Mouse (Mus musculus) forebrain, embryonic 14.5 days (tissue): Measurements from ENCODE around the gene Brf1. TPM values are rescaled to one million over a fixed set of nuclear protein-coding genes. Genes with fewer than 3 reads are reported as not detected.

Source experiments
- ATAC-seq: fragments of 200-750 bp; cut with Nextera tagmentation; 2 replicates; pipeline ENCODE4 v1.8.0; 2017; ENCODE audit warnings: mild to moderate bottlenecking, moderate library complexity
- DNase-seq: peaks from one replicate; pipeline ENCODE4 v3.0.0-alpha.2; 2015; ENCODE audit warnings: low spot score
- H3K27ac ChIP-seq: fragments of 300-500 bp; sonication (generic); 2 replicates; pipeline ENCODE4 v1.5.1; 2014; ENCODE audit warnings: low read depth, mild to moderate bottlenecking, control low read depth, low read length, moderate library complexity
- H3K27me3 ChIP-seq: fragments of 300-500 bp; sonication (generic); replicated peaks from 2 replicates; pipeline ENCODE4 v1.6.1; 2014; ENCODE audit warnings: low read length, control low read depth, mixed read lengths; ENCODE audit not compliant: control insufficient read depth, insufficient read depth
- H3K36me3 ChIP-seq: fragments of 300-500 bp; sonication (generic); 2 replicates; pipeline ENCODE4 v1.6.1; 2014; ENCODE audit warnings: low read length, control low read depth; ENCODE audit not compliant: control insufficient read depth, insufficient read depth
- H3K4me1 ChIP-seq: fragments of 300-500 bp; sonication (generic); 2 replicates; pipeline ENCODE4 v1.6.1; 2014; ENCODE audit warnings: antibody characterized with exemption, low read length, control low read depth; ENCODE audit not compliant: control insufficient read depth, insufficient read depth
- H3K4me2 ChIP-seq: fragments of 300-500 bp; sonication (generic); 2 replicates; pipeline ENCODE4 v1.6.1; 2014; ENCODE audit warnings: mild to moderate bottlenecking, control low read depth, low read length
- H3K4me3 ChIP-seq: fragments of 300-500 bp; sonication (generic); 2 replicates; pipeline ENCODE4 v1.5.1; 2014; ENCODE audit warnings: low read depth, low read length, control low read depth
- H3K9ac ChIP-seq: fragments of 300-500 bp; sonication (generic); 2 replicates; pipeline ENCODE4 v1.6.1; 2014; ENCODE audit warnings: mild to moderate bottlenecking, low read length, control low read depth, moderate library complexity
- H3K9me3 ChIP-seq: fragments of 300-500 bp; sonication (generic); replicated peaks from 2 replicates; pipeline ENCODE4 v1.6.1; 2016; ENCODE audit warnings: low read length, control low read depth, mixed read lengths; ENCODE audit not compliant: control insufficient read depth
- whole genome bisulfite sequencing: fragments of 180-500 bp; shearing (Covaris S2); extraction: QIAGEN DNeasy Blood & Tissue Kit; methylation state at CpG from one replicate; pipeline ENCODE4 v1.1.7; 2014; 5-methylcytosine and 5-hydroxymethylcytosine counted together
- polyA plus RNA-seq: library from polyadenylated mRNA; unstranded; fragments of >200 nt; fragmentation: Nextera tagmentation; extraction: Ambion mirVana; gene quantifications from 2 replicates; pipeline ENCODE4 v1.2.1, GENCODE M21; 2014

Gene Brf1
- polyA plus RNA-seq, 1 experiment from 2014 or later, result 43.0 TPM

GRCm38 (mm10) chr12:113026557-113026956 lies 26.1 kb upstream of the Brf1 start:
- no peak for ATAC-seq

GRCm38 (mm10) chr12:113023082-113023481 lies 22.6 kb upstream of the Brf1 start:
- H3K9me3 ChIP-seq, result no peaks in the 10 kb centered on the region
- H3K36me3 ChIP-seq, result peaks cover 22% of the 10 kb centered on the region; the same call in 1 of the 2 replicates
- no peaks in the 10 kb centered on the region for H3K4me1 ChIP-seq
- ATAC-seq, result no peak
- no peak overlapping the region for H3K4me3 ChIP-seq
- H3K4me2 ChIP-seq, result no peak overlapping the region
- no peak for DNase-seq
- H3K27ac ChIP-seq, result no peak overlapping the region
- no peak overlapping the region for H3K9ac ChIP-seq
- H3K27me3 ChIP-seq, result no peaks in the 10 kb centered on the region
- WGBS, result 93% methylated on average over 4 of the region's 4 CpGs

More at GRCm38 (mm10) chr12:113026557-113026956, 26.1 kb upstream of the Brf1 start:
- H3K27me3 ChIP-seq, result no peaks in the 10 kb centered on the region
- no peak overlapping the region for H3K9ac ChIP-seq
- H3K27ac ChIP-seq, result no peak overlapping the region
- no peak overlapping the region for H3K4me3 ChIP-seq
- no peaks in the 10 kb centered on the region for H3K9me3 ChIP-seq
- no peak for DNase-seq
- H3K4me2 ChIP-seq, result no peak overlapping the region
- H3K36me3 ChIP-seq, result peaks cover 12% of the 10 kb centered on the region; the same call in 1 of the 2 replicates
- 90% methylated on average over 1 of the region's 1 CpGs for WGBS
- no peaks in the 10 kb centered on the region for H3K4me1 ChIP-seq

- DNase-seq (no peak), ATAC-seq (no peak)
- no peaks in the 10 kb centered on the region; the same call in none of the 2 replicates for H3K4me1 ChIP-seq
- H3K4me3 ChIP-seq, result no peak overlapping the region
- H3K27ac ChIP-seq, result no peak overlapping the region
- H3K27me3 ChIP-seq, result no peaks in the 10 kb centered on the region
- no peak overlapping the region for H3K4me2 ChIP-seq
- no peak overlapping the region for H3K9ac ChIP-seq
- H3K36me3 ChIP-seq, result peaks cover 22% of the 10 kb centered on the region; the same call in 1 of the 2 replicates
- no peaks in the 10 kb centered on the region for H3K9me3 ChIP-seq
Observed at GRCm38 (mm10) chr12:113021488-113021887, 21.0 kb upstream of the Brf1 start.

GRCm38 (mm10) chr12:113018763-113019162 lies 18.3 kb upstream of the Brf1 start:
- Histone ChIP-seq H3K4me1 (peaks cover 13% of the 10 kb centered on the region), H3K36me3 (peaks cover 15% of the 10 kb centered on the region; the same call in 1 of the 2 replicates), H3K9me3 (no peaks in the 10 kb centered on the region), H3K27ac (no peak overlapping the region), H3K4me2 (no peak overlapping the region), H3K4me3 (no peak overlapping the region), H3K27me3 (no peaks in the 10 kb centered on the region), H3K9ac (no peak overlapping the region)
- no peak for ATAC-seq
- 80% methylated on average over 4 of the region's 4 CpGs for WGBS
- no peak for DNase-seq

- WGBS, result 86% methylated on average over 9 of the region's 9 CpGs
- ATAC-seq (no peak), DNase-seq (no peak)
- H3K4me3 ChIP-seq, result no peak overlapping the region
- no peaks in the 10 kb centered on the region for H3K9me3 ChIP-seq
- peaks cover 18% of the 10 kb centered on the region for H3K4me1 ChIP-seq
- H3K9ac ChIP-seq, result no peak overlapping the region
- no peak overlapping the region for H3K4me2 ChIP-seq
- H3K27me3 ChIP-seq, result no peaks in the 10 kb centered on the region
- H3K27ac ChIP-seq, result no peak overlapping the region
- H3K36me3 ChIP-seq, result peaks cover 10% of the 10 kb centered on the region; the same call in 1 of the 2 replicates
Observed at GRCm38 (mm10) chr12:113017429-113017984, 17.0 kb upstream of the Brf1 start.

GRCm38 (mm10) chr12:113016976-113017375 lies 16.5 kb upstream of the Brf1 start:
- Histone ChIP-seq H3K27me3 (no peaks in the 10 kb centered on the region), H3K4me1 (peaks cover 18% of the 10 kb centered on the region), H3K9ac (peak overlapping the region; percentile 25; the same call in 1 of the 2 replicates), H3K4me3 (no peak overlapping the region), H3K4me2 (no peak overlapping the region), H3K9me3 (no peaks in the 10 kb centered on the region), H3K36me3 (peaks cover 10% of the 10 kb centered on the region; the same call in 1 of the 2 replicates), H3K27ac (no peak overlapping the region)
- 72% methylated on average over 8 of the region's 8 CpGs for WGBS
- no peak for ATAC-seq
- DNase-seq, result no peak

GRCm38 (mm10) chr12:113015956-113016355 lies 15.5 kb upstream of the Brf1 start:
- peak overlapping the region; percentile 94 for H3K9ac ChIP-seq
- no peak for ATAC-seq
- peak overlapping the region; percentile 85 for H3K4me2 ChIP-seq
- H3K27ac ChIP-seq, result no peak overlapping the region
- peaks cover 18% of the 10 kb centered on the region for H3K4me1 ChIP-seq
- WGBS, result 72% methylated on average over 4 of the region's 4 CpGs
- H3K36me3 ChIP-seq, result peaks cover 7% of the 10 kb centered on the region; the same call in 1 of the 2 replicates
- no peaks in the 10 kb centered on the region for H3K27me3 ChIP-seq
- H3K4me3 ChIP-seq, result no peak overlapping the region
- H3K9me3 ChIP-seq, result no peaks in the 10 kb centered on the region
- no peak for DNase-seq

GRCm38 (mm10) chr12:113014561-113015556 lies 14.4 kb upstream of the Brf1 start:
- H3K27ac ChIP-seq, result peak overlapping the region; percentile 72
- under 1% methylated on average over 45 of the region's 64 CpGs for WGBS
- peak overlapping the region; percentile 85 for H3K4me2 ChIP-seq
- H3K27me3 ChIP-seq, result no peaks in the 10 kb centered on the region
- ATAC-seq (peak; percentile 22), DNase-seq (peak; percentile 25)
- 0 out of 2 replicates have a peak, but pooled peaks cover 3% of the 10 kb centered on the region for H3K36me3 ChIP-seq
- H3K4me1 ChIP-seq, result peaks cover 18% of the 10 kb centered on the region
- H3K9ac ChIP-seq, result peak overlapping the region; percentile 94
- peak overlapping the region; percentile 99 for H3K4me3 ChIP-seq
- no peaks in the 10 kb centered on the region for H3K9me3 ChIP-seq
